Mouse (Mus musculus): ENCODE data around the gene Vps8.

Gene Vps8

GRCm38 (mm10) chr16:21477074-21477473 lies 54.2 kb downstream of the Vps8 start:
- no peak for DNase-seq (ENCODE audit: low read depth, low spot score)

DNA sequence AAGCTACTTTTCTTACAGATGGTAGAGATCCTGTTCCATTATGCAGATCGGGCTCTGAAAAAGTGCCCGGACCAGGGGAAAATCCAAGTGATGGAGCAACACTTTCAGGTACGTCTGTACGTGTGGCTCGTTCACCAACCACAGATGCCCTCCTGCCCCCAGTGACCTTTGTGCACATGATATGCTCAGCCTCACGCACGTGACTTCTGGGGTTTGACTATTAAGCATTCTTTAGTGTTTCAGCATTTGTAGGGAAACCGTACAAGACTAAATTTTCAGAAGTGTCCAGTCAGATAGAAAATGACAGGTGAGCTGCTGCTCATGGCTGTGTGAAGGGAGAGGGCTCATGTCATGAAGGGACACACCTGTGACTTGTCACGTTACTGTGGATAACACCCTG lies 55.5 kb downstream of the Vps8 start:
- no peak for DNase-seq (ENCODE audit: low read depth, low spot score)

DNA sequence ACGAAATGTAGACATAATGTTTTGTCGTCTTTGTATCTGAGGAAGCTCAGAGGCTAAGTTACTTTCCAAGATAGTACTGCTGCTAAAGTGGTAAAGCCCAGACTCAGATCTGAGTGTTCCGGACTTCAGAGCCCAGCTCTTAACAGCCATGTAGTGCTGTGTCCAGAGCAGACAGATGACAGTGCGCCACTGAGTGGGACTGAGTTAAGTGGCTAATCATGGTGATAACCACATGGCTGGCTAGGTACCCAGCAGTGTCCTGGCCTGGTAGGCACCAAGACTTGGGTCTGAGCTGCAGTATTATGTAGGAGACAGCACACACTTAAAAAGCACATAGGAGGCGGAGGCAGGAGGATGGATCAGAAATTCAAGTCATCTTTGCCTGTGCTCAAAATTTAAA lies 60.9 kb downstream of the Vps8 start:
- no peak for DNase-seq (ENCODE audit: low read depth, low spot score)

GRCm38 (mm10) chr16:21485716-21486115 lies 62.8 kb downstream of the Vps8 start:
- DNase-seq (ENCODE audit: low read depth, low spot score) = no peak

- DNase-seq (ENCODE audit: low read depth, low spot score) = peak; percentile 58
Measured at GRCm38 (mm10) chr16:21488413-21488812, 65.5 kb downstream of the Vps8 start.

DNA sequence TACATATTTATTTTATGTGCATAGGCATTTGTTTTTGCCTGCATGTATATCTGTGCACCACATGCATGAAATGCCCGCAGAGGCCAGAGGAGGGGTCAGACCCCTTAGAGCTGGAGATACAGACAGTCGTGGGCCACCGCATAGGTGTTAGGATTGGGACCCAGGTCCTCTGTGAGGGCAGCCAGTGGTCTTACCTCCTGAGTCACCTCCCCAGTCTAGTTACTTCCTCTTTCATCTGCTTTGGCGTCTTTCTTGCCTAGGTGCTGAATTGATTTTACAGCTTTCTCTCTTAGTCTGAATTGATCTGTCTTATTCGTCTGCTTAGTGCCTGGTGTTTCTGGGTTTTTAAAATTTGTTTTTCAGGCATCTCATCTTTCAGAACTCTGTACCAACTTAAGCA lies 69.4 kb downstream of the Vps8 start:
- DNase-seq (ENCODE audit: low read depth, low spot score) = no peak

- no peak for DNase-seq (ENCODE audit: low read depth, low spot score)
Measured at GRCm38 (mm10) chr16:21492894-21493293, 70.0 kb downstream of the Vps8 start.

GRCm38 (mm10) chr16:21494681-21495080 lies 71.8 kb downstream of the Vps8 start:
- DNase-seq (ENCODE audit: low read depth, low spot score) = no peak

GRCm38 (mm10) chr16:21496799-21497198 lies 73.9 kb downstream of the Vps8 start:
- DNase-seq (ENCODE audit: low read depth, low spot score) = no peak

GRCm38 (mm10) chr16:21497627-21498026 lies 74.7 kb downstream of the Vps8 start:
- no peak for DNase-seq (ENCODE audit: low read depth, low spot score)

- no peak for DNase-seq (ENCODE audit: low read depth, low spot score)
Measured at GRCm38 (mm10) chr16:21498984-21499383, 76.1 kb downstream of the Vps8 start.

- peak; percentile 8 for DNase-seq (ENCODE audit: low read depth, low spot score)
Measured at GRCm38 (mm10) chr16:21499656-21500055, 76.7 kb downstream of the Vps8 start.

GRCm38 (mm10) chr16:21518833-21519232 lies 95.9 kb downstream of the Vps8 start:
- DNase-seq (ENCODE audit: low read depth, low spot score) = no peak

GRCm38 (mm10) chr16:21519785-21520184 lies 96.9 kb downstream of the Vps8 start:
- no peak for DNase-seq (ENCODE audit: low read depth, low spot score)

DNA sequence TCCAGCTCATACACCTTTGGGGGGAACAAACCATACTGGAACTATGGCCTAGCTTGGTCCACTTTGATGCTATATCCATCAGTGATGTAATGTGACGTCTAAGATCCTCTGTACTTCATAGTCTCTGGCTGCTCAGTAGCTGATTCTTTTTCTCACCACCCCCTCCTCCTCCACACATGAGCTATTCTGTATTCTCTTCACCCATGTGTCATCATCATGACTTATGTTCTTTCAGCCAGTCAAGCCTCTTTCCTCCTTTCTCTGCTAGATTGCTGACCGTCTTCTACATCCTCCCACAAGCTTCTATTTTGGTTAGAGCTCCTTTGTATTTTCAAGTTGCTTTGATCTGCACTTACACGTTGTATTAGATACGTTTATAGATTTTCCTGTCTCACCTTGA lies 100.8 kb downstream of the Vps8 start:
- DNase-seq (ENCODE audit: low read depth, low spot score) = no peak

DNA sequence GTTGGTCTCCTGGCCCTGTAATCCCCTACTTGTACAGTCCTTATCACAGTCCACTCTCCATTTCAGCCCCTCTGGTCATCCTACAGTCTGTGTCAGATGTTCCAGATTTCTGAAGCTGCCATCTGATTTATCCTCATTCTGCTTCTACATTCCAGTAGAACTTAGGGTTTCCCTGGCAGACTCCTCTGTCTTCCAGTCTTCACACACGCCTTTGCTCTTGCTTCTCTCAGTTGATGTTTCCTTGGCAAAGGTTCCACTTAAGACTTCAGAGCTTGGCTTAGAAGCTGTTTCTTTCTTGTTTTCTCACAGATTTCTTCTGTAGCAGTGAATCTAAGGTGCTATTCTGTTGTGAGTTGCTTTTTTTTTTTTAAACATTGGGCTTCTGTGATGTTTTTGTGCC lies 102.5 kb downstream of the Vps8 start:
- DNase-seq (ENCODE audit: low read depth, low spot score) = no peak

GRCm38 (mm10) chr16:21527271-21528007 lies 104.5 kb downstream of the Vps8 start:
- DNase-seq (ENCODE audit: low read depth, low spot score) = no peak

- no peak for DNase-seq (ENCODE audit: low read depth, low spot score)
Measured at GRCm38 (mm10) chr16:21533503-21533902, 110.6 kb downstream of the Vps8 start.

GRCm38 (mm10) chr16:21536240-21537005 lies 113.5 kb downstream of the Vps8 start:
- DNase-seq (ENCODE audit: low read depth, low spot score) = no peak

DNA sequence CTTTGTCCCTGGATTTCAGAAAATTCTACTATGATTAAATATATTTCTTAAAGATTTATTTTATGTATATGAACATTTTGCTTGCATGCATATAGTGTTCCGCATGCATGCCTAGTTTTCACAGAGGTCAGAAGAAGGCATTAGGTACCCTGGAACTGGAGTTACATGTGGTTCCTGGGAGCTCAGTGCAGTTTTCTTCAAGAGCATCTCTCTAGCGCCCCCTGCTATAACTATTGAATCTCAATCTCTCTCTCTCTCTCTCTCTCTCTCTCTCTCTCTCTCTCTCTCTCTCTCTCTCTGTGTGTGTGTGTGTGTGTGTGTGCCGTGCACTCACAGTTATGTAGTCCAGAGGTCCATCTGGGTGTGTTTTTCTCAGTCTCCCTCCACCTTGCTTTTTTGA lies 114.4 kb downstream of the Vps8 start:
- DNase-seq (ENCODE audit: low read depth, low spot score) = no peak

DNA sequence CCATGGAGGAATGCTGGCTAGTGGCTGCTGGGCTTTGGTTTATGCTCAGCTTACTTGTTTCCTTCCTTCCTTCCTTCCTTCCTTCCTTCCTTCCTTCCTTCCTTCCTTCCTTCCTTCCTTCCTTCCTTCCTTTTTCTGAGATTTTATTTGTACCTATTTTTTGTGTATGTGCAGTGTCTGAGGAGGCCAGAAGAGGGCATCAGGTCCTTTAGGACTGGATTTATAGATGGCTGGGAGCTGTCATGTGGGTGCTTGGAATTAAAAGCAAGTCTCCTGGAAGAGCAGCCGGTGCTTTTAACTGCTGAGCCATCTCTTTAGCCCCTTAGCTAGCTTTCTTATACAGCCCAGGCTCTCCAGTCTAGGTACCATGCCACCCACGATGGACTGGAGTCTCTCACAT lies 116.0 kb downstream of the Vps8 start:
- no peak for DNase-seq (ENCODE audit: low read depth, low spot score)

- no peak for DNase-seq (ENCODE audit: low read depth, low spot score)
Measured at GRCm38 (mm10) chr16:21542559-21542958, 119.6 kb downstream of the Vps8 start.

DNA sequence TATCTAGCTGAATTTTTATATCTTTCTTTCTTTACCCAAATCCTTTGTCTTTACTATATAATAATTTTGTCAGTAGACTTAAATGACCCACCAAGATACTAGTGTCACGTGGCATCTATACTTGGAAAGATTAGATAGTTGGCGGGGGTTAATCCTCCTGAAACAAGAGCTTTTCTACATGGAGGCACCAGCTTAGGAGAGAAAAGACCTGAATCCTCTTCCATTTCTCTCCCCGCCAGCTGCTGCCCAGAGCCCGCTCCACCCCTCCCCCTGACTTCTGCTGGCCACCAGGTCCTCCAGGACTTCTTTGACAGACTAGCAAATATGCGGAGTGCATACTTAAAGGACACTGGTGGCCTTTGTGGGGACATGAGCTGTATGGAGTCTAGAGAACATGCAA lies 124.5 kb downstream of the Vps8 start:
- no peak for DNase-seq (ENCODE audit: low read depth, low spot score)

Data from forelimb bud, embryonic 11.5 days (tissue).